Mouse (Mus musculus): ENCODE measurements around the gene Upf3b.
"Not testable (repeated sequence)": the region's sequence is repeated elsewhere in the genome, so short reads cannot be mapped to it uniquely, and the experiment has no call there.

Upf3b gene

DNA sequence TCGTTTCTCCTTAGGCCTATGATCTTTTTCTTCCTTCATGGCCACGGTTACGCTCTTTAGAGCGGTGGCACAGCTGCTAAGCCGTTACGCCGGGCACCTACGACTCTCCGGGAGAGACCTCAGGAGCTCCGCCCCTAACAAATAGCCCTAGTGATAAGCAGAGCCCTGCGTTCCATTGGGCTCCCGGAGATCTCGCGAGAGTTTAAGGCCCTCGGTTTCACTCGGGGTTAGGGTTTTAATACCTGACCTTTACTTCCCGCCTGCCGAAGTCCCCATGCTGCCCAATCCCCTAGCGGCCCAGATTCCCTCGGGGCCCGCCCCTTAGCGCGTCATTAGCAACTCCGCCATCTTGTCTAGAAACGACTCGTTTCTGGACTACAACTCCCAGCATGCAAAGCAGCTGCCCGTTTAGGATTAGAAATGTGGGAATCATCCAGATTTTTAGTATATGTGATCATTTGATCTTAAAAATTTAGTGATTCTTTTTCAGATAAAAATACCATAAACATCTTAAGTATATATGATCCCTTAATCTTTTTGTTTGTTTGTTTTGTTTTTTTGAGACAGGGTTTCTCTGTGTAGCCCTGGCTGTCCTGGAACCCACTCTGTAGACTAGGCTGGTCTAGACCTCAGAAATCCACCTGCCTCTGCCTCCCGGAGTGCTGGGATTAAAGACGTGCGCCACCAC lies at the start of gene Upf3b:
Gene Upf3b (minus strand): TSS at position 130 of the 688 bp plus-strand sequence.
- peak; percentile 97 for DNase-seq (ENCODE audit: low read depth, low spot score)

DNA sequence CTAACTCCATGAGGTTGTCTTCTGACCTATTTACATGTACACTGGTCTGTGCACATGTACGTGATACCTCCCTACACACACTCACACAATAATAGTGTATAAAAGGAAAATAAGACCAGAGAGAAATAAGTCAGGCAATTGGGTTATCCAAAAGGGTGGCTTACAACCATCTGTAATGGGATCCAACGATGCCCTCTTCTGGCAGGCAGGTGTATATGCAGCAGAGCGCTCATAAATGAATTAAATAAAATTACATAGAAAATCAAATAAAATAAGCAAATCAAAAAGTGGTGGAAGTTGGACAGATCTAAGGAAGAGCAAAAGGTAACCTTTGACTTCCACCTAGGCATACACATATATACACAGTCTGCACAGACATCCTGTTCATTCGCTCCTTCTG lies 47.7 kb upstream of the Upf3b start:
- peak; percentile 14 for DNase-seq (ENCODE audit: low read depth, low spot score)

DNA sequence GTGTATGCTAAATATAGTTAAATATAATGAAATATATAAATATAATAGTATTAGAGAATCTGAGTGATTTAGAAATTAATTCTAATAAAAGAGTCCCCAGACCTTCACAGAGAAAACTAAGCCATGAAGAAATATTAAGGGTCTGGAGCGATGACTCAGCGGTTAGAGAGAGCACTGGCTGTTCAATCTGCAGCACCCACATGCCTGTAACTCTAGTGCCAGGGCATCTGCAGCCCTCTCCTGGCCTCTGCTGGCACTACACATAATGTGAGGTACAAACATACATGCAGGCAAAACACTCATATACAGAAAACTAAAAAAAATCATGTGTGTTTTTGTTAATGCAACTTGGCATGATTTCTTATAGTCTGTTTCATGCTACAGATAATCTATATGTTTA lies 34.8 kb upstream of the Upf3b start:
- DNase-seq (ENCODE audit: low read depth, low spot score), result peak; percentile 45

DNA sequence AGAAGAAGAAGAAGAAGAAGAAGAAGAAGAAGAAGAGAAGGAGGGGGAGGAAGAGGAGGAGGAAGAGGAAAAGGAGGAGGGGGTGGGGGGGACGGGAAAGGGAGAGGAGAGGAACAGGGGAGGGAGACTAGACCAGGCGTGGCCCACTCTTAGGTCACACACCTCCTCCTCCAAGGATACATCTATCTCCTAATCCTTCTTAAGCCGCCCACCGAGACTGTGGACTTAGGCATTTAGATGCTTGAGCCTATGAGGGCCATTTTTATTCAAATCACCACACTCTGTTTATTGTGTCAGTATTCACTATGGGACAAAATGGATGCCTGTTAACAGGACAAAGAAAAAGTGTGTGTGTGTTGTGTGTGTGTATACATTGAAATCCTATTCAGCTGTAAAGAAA lies 34.4 kb upstream of the Upf3b start:
- DNase-seq (ENCODE audit: low read depth, low spot score), result not testable (repeated sequence)

DNA sequence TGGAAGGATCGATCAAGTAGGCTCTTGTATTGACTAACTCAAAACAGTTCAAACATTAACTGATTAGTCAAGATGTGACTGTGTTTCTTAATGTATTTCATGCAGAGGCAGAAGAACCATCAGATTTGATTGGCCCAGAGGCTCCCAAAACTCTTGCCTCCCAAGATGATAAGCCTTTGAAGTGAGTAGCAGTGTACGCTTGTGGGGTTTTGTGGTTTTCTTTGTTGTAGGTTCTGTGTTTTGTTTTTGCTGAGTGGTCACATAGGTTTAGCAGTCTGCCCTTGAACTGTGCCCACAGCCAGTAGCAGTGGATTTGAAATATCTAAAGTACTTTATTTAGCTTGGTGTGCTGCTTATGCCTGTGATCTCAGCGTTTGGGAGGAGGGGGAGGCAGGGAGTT lies 31.6 kb upstream of the Upf3b start:
- peak; percentile 68 for DNase-seq (ENCODE audit: low read depth, low spot score)

DNA sequence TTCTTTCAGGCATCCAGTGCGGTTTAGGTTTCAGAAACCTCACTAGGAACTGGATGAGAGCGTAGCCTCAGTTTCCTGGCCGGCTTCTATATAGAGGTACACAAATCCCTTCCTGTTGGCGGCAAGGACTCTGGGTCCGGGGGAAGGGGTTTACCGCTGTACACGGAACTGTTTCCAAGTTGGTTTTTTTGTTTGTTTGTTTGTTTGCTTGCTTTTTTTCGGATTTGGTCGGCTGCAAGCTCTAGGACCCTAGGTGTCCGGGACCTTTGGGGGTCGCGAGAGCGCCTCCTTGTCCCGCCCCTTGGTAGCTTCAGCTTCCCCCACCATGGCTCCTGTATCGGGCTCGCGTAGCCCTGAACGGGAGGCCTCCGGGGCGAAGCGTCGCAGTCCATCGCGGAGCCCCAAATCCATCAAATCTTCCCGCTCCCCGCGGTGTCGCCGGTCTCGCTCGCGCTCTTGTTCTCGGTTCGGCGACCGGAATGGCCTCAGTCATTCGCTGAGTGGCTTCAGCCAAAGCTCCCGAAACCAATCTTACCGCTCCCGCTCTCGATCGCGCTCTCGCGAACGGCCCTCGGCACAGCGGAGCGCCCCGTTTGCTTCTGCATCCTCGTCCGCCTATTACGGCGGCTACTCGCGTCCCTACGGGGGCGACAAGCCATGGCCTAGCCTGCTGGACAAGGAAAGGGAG lies 16.7 kb upstream of the Upf3b start, which contains the start of gene Nkap:
Gene Nkap (plus strand): TSS at position 125 of the 688 bp plus-strand sequence.
- DNase-seq (ENCODE audit: low read depth, low spot score), result peak; percentile 87

DNA sequence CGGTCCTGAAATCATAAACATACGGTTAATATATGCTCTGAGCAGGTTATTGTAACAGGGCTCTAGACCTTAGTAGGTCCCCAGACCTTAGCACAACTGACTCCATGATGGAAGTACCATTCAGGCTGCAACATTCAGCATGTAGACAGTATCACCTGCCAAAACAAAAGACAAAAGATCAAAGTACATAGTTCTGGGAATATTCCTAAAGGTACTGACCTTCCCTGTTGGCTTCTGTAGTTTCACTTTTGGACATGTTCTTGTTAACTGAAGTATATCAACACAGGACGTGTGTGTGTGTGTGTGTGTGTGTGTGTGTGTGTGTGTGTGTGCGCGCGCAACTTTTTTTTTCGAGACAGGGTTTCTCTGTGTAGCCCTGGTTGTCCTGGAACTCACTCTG lies 15.4 kb upstream of the Upf3b start:
- no peak for DNase-seq (ENCODE audit: low read depth, low spot score)

DNA sequence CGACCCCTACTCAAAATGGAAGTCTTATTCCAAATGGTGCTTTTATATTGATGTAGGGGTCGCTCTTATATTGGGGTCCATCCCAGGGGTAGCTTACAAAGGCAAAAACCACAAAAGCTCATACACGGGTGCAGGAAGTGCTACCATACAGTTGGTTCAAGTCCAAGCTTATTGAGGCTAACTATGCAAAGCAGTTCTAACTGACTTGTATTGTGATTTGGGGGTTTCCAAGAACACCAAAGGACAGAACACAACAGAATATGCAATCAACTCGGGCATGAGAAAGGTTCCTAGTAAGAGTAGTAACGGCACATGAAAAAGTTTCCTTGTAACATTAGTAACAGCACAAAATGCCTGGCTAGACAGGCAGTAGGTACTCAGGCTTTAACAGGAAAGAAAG lies 10.1 kb upstream of the Upf3b start:
- DNase-seq (ENCODE audit: low read depth, low spot score), result no peak

DNA sequence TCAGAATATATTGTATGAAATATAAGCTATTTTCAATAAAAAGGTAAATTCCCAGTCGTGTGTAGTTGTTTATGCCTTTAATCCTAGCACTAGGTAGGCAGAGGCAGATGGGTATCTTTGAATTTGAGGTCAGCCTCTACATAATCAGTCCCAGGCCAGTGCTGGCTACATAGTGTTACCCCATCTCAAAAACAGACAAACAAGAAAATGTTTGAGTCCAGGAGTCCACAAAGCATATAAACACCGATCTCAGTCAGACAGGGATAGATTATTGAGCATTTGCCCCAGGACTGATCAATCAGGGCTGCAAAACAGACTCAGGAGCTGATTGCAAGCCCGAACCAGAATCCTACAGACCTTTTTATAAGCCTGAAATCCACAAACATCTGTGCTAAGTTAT lies 9.5 kb upstream of the Upf3b start:
- no peak for DNase-seq (ENCODE audit: low read depth, low spot score)

DNA sequence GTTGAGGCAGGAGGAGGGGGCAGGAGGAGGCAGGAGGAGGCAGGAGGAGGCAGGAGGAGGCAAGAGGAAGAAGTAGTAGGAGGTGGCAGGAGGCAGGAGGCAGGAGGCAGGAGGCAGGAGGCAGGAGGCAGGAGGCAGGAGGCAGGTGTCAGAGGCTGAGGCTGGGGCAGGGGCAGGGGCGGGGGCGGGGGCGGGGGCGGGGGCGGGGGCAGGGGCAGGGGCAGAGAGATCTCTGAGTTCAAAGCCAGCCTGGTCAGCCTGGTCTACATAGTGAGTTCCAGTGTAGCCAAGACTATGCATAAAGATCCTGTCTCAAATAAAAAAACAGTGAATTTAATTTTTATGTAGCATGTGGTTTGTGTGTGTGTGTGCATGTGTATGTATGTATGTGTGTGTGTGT lies 7.0 kb upstream of the Upf3b start:
- DNase-seq (ENCODE audit: low read depth, low spot score), result no peak

DNA sequence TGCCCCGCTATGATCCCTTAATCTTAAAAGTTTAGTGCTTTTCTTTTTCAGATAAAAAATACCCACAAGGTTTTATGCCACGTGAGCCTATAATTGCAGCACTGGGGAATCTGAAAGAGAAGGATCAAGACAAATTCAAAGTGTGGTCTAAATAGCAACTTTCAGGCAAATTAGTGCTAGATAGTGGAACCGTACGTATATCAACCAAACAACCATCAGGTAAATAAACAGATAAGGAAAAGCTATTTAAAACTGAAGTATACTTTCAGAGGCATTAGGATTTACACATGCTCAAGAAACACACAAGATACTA lies 715 bp upstream of the Upf3b start:
- no peak for DNase-seq (ENCODE audit: low read depth, low spot score)

DNA sequence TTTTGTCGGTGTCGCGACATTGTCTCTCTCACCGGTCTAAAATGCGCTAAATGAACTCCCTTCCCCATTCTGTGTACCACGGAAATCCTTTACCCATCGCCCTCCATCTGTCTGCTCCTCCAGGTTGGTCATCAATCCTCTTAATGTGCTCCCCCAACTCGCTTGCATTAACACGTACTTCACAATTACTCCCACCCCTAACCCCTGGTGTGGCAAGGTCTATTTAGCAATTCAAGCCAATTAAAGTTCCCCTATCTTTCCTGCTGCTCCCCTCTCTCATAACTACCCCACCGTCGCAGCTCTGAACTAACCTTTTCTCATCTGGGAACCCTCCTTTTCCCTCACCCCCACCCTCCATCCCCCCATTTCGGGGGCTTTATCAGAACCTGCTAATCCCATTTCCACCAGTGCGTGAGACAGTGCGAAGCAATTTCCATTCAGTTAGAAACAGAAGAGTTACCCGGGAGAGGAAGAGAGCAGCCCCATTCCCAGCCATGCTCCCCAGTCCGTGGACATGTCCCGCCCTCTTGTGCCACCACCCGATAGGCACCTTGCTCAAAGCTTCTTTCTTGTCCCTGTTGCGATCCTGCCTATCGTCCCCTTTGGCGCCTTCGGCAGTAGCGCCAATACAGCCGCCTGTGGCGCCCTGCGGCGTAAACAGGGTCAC lies 463 bp downstream of the Upf3b start:
- DNase-seq (ENCODE audit: low read depth, low spot score), result no peak

DNA sequence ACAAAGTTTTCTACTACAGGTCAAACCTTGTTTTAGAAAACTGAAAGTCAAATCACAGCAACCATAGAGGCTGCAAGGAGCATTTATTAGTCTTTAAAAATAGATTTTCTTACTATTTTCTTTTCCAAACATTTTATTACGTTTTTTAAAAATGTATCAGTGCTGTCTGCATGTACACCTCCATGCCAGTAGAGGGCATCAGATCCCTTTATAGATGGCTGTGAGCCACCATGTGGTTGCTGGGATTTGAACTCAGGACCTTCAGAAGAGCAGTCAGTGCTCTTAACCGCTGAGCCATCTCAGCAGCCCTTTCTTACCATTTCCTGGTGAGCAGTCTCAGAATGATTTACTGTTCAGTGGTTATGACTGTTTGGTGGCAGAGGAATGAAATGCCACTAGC lies 6.3 kb downstream of the Upf3b start:
- no peak for DNase-seq (ENCODE audit: low read depth, low spot score)

DNA sequence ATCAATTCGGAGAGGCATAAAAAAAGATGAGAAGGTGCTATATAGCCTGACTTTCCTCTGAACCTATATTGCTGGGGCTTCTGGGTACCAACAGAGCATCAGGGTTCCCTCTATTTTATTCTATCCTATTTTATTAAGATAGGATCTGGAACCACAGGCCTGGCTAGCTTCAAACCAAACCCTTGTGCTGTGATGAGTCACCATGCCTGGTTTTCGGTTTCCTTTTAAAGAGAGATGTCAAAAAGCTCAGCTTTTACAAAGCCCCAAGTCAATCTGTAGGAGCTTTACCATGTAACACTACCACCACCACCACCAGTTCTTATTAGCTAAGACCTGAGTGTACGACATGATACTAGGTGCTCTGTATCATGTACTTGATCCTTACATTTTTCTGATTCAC lies 11.4 kb downstream of the Upf3b start:
- no peak for DNase-seq (ENCODE audit: low read depth, low spot score)

DNA sequence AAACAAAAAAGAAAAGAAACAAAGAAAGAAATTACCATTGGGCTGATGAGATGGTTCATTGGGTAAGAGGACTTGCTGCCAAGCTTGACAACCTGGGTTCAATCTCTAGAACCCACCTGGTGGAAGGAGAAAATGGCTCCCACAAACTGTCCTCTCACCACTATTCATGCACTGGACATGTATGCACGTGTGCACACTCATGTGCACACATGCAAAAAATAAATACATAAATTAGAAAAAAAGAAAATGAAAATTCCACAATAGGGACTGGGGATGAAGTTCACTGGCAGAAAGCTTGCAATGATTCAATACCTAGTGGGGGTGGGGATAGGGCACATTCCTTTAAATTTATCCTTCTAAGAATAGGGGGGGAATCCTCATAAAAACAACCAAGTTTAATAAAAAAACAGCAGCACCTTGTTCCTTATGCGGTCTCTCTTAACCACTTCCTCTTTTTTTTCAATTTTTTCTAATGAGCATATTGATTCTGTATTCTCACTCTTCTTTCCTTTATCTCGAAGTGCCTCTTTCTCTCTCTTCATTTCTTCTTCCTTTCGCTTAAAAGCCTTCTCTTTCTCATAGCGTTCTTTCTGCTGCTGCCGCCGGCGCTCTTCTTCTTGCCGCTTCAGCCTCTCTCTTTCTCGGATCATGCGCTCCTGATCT lies 14.9 kb downstream of the Upf3b start:
- DNase-seq (ENCODE audit: low read depth, low spot score), result no peak

DNA sequence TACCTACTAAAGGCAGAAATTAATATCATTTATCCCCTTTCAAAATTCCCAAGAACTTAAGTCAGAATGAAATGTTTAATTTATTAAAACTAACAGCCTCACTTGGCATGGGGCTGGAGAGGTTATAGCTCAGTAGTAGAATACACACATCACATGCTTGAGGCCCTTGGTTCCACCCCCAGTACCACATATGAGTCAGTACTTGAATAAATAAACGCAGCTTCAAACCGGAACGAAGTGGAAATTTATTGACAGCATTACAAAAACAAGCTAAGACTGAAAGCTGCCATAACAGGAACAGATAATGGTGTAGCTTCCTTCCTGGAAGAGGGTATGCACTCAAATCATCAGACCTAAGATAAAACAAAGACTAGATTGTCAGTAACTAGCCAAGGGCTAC lies 18.7 kb downstream of the Upf3b start:
- DNase-seq (ENCODE audit: low read depth, low spot score), result no peak

DNA sequence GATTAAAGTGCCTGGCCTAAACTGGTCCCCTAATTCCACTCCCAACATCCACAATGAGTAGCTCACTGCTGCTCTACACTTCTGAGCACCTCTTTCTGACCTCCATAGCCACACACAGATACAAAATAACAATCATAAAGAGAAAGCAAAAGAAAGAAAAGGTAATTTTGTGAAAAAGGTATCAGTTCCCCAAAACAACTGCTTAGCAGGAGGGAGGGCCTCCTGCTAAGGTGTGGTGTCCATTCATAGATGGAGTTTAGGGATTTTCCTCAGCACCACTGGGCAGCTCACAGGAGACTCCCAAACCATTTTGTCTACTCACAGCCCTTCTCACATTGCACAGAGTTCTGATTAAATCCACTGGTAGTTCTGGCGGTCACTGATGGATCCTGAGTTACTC lies 21.3 kb downstream of the Upf3b start:
- no peak for DNase-seq (ENCODE audit: low read depth, low spot score)

DNA sequence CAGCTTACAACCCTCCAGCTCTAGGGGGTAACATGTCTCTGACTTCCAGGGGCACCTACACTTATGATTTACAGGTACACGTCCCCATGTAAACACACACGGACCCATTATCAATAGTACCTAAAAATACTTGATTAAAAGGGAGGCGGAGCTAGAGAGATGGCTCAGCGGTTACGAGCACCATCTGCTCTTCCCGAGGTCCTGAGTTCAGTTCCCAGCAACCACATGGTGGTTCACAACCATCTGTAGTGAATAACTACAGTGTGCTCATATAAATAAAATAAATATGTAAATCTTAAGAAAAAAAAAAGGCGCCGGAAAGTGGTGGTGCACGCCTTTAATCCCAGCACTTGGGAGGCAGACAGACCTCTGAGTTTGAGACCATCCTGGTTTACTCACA lies 24.5 kb downstream of the Upf3b start:
- no peak for DNase-seq (ENCODE audit: low read depth, low spot score)

DNA sequence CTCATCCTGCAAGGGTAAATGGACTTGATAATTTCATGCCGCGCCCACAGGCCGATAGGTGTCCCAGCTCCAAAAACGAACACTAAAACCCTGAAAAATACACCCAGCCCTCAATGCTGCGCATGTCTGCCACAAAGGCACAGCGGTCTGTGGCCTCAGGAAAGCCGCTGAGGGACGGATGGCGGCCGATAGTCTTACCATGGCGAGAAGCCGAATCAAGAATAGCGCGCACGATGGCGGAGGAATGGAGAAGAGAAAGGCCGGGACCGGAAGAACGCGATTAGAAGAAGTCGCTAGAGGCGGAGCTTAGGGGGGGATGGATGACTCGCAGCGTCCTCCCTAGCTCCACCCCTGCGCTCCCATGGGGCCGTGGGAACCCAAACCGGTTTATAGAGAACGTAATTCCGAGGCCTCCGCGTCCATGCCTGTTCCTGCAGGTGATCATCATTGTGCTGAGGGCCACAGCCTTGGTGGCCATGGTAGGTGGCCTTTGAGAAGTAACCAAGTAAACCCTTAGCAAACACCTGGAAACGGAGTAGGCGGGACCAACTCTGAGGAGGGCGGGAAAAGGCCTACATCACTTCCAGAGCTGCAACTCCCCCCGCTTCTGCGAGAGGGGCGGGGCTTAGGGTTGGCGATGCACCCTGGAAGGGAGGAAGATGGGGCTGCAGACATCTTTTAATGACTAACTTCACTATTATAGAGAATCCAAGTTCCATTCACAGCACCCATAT lies 25.0 kb downstream of the Upf3b start, which contains the start of gene Rpl39:
Gene Rpl39 (minus strand): TSS at position 476 of the 734 bp plus-strand sequence.
- peak; percentile 93 for DNase-seq (ENCODE audit: low read depth, low spot score)

DNA sequence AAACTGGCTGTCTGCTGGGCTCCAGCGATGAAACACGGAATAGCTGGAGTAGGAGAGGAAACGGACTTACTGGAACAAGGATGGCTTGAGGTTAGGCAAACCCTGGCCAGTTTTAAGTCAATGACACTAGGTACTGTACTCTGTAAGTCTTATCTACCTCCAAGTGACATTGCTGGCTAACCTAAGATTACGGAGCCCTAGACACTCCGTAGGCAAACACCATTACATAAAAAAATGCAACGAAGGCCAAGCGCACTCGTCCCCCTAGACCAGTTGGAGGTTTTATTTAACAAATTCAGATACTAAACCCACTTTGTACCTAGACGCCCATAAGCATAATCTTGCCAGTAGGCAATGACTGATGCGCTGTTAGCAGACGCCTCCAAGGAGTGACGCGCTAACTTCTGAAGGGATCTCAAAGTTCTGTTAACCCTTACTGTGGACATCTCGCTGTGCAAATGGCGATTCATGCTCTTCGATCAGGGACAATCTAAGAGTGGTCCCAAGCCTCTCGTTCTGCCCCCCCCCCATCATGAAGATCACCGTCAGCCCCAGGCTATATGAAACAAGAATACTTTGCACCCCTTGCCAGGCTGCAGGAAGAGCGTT lies 25.7 kb downstream of the Upf3b start:
- no peak for DNase-seq (ENCODE audit: low read depth, low spot score)

DNA sequence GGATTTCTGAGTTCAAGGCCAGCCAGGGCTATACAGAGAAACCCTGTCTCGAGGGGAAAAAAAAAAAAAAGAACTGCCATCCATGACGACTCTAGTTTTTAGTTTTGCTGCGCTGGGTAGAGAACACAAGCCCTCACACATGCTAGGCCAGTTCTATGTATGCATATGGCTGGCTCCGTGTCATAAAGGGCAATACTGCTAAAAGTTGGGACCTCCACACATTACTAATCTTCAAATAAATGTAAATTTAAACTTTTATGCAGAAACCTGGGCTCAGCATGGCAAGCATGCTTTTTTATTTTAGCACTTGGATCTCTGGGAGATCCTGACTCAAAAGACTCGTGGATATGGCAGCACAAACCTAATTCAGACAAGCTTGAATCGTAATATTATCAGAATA lies 28.9 kb downstream of the Upf3b start:
- no peak for DNase-seq (ENCODE audit: low read depth, low spot score)
